In the genomic region with DNA sequence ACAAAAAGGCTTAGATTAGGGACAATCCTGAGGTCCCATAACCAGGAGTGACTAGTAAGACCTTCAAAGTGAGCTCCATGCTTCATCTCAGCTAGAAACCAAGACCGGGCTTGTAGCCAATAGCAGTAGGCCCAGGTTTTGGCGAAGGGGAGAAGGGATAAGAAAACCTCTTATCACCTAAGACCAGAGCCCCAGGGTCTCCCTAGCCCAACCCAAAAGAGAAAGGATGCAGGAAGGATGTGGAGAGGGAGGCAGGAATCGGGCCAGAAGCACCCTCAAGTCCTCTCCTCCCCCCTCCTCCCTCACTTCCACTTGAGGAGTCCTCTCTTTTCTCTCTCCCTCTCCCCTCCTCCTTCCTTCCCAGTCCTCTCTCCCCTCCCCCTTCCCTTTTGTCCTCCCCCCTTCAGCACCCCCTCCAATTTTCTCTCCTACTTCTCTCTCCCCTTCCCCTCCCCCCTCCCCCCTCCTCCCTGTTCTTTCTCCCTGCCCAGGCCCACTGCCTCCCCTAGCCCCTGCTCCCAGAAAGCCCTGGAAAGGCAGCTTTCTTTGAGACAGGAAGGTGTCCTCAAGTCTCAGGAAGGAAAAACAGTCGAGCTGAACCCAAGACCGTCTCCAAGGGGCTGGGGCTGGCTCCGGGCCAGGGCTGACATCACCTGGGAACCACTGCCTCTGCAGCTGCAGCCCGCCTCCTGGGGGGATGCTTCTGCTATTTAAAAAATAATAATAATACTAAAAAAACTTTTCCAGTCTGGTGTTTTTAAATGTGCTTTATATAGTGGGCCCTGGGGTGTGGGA, we compare ENCODE assay signal across 9 mouse cellular contexts. TPM values are rescaled to one million over a fixed set of nuclear protein-coding genes. Genes with fewer than 3 reads are reported as not detected.
A peak's percentile ranks its signal among the peaks of the same experiment; 100 is the strongest.
DNase-seq lines count a peak whose midpoint lies in the region; ATAC-seq lines count a peak whose summit lies in the region.
"Had no signal": no experiment of that assay in that cellular context is flagged by ENCODE, and none has a peak within 500 bp of the region (broad histone marks: within the 10 kb centered on the region; RNA-seq: fewer than 3 reads in every experiment).

No protein-coding gene starts in this region.

- WGBS in forebrain, embryonic 12.5 days = 43% methylated on average over 7 of the region's 7 CpGs
- WGBS in forebrain, embryonic 14.5 days = 32% methylated on average over 7 of the region's 7 CpGs
- 49% methylated on average over 7 of the region's 7 CpGs for WGBS in kidney, embryonic 15.5 days

- no peak overlapping the region for H3K4me3 ChIP-seq in forebrain, embryonic 12.5 days (replicated peaks)
- no peak overlapping the region for H3K4me3 ChIP-seq in forebrain, embryonic 14.5 days (ENCODE audit: low read depth, low read length)
- H3K4me3 ChIP-seq in kidney, embryonic 15.5 days (replicated peaks) = no peak overlapping the region
- H3K4me3 ChIP-seq: midbrain, embryonic 12.5 days had no signal

- H3K36me3 ChIP-seq in forebrain, embryonic 12.5 days (replicated peaks) = no peaks in the 10 kb centered on the region
- H3K36me3 ChIP-seq in forebrain, embryonic 14.5 days (ENCODE audit: control insufficient read depth, insufficient read depth, low read length) = no peaks in the 10 kb centered on the region
- H3K36me3 ChIP-seq in kidney, embryonic 15.5 days = no peaks in the 10 kb centered on the region
- H3K36me3 ChIP-seq: midbrain, embryonic 12.5 days had no signal

- peak overlapping the region; percentile 8; the same call in 1 of the 2 replicates for H3K4me2 ChIP-seq in forebrain, embryonic 12.5 days
- no peak overlapping the region for H3K4me2 ChIP-seq in forebrain, embryonic 14.5 days (ENCODE audit: low read length)
- H3K4me2 ChIP-seq in kidney, embryonic 15.5 days = no peak overlapping the region
- H3K4me2 ChIP-seq: midbrain, embryonic 12.5 days had no signal

- no peak for DNase-seq in forebrain, embryonic 14.5 days (ENCODE audit: low spot score)
- peak; percentile 12 for DNase-seq in NIH3T3 (ENCODE audit: low read depth)
- DNase-seq in gastrocnemius, postnatal 4 days (ENCODE audit: low spot score in 2 of 2) = peak; percentile 75 to 80
- DNase-seq in urinary bladder, postnatal 10 days (ENCODE audit: low spot score) = no peak
- DNase-seq in spleen, postnatal 10 days (ENCODE audit: low spot score in 2 of 2) = no peak
- no peak for DNase-seq in frontal cortex, adult 2 months (ENCODE audit: extremely low spot score in 1 of 2, low spot score in 1 of 2)

- H3K27me3 ChIP-seq in forebrain, embryonic 12.5 days = no peaks in the 10 kb centered on the region; the same call in 1 of the 2 replicates
- no peaks in the 10 kb centered on the region for H3K27me3 ChIP-seq in forebrain, embryonic 14.5 days (replicated peaks; ENCODE audit: control insufficient read depth, insufficient read depth, low read length)
- H3K27me3 ChIP-seq in kidney, embryonic 15.5 days = no peaks in the 10 kb centered on the region
- H3K27me3 ChIP-seq: midbrain, embryonic 12.5 days had no signal

- peak overlapping the region; percentile 50; the same call in 1 of the 2 replicates for H3K27ac ChIP-seq in forebrain, embryonic 12.5 days
- no peak overlapping the region for H3K27ac ChIP-seq in forebrain, embryonic 14.5 days (ENCODE audit: low read depth, low read length)
- H3K27ac ChIP-seq in kidney, embryonic 15.5 days = peak overlapping the region; percentile 27; the same call in 1 of the 2 replicates
- H3K27ac ChIP-seq: midbrain, embryonic 12.5 days had no signal

- H3K9me3 ChIP-seq in forebrain, embryonic 12.5 days = 0 out of 2 replicates have a peak, but pooled peaks cover 2% of the 10 kb centered on the region
- no peaks in the 10 kb centered on the region for H3K9me3 ChIP-seq in forebrain, embryonic 14.5 days (replicated peaks; ENCODE audit: control insufficient read depth, low read length)
- H3K9me3 ChIP-seq in kidney, embryonic 15.5 days (replicated peaks) = no peaks in the 10 kb centered on the region
- H3K9me3 ChIP-seq: midbrain, embryonic 12.5 days had no signal

- peaks cover 6% of the 10 kb centered on the region for H3K4me1 ChIP-seq in forebrain, embryonic 12.5 days
- H3K4me1 ChIP-seq in forebrain, embryonic 14.5 days (ENCODE audit: control insufficient read depth, insufficient read depth, low read length) = no peaks in the 10 kb centered on the region; the same call in 1 of the 2 replicates
- peaks cover 10% of the 10 kb centered on the region for H3K4me1 ChIP-seq in kidney, embryonic 15.5 days

- ATAC-seq in forebrain, embryonic 12.5 days (ENCODE audit: low FRiP score) = peak; percentile 36; the same call in 1 of the 2 replicates
- ATAC-seq in forebrain, embryonic 14.5 days = no peak
- ATAC-seq in kidney, embryonic 15.5 days (replicated peaks; ENCODE audit: low FRiP score) = peak; percentile 36; the same call in 1 of the 2 replicates

- no peak overlapping the region for H3K9ac ChIP-seq in forebrain, embryonic 12.5 days
- H3K9ac ChIP-seq in forebrain, embryonic 14.5 days (ENCODE audit: low read length) = no peak overlapping the region
- H3K9ac ChIP-seq in kidney, embryonic 15.5 days = no peak overlapping the region
- H3K9ac ChIP-seq: midbrain, embryonic 12.5 days had no signal

RNA-seq across cellular contexts. Expression of a gene that starts 12.2 kb away (rescaled TPM):
- polyA plus RNA-seq in forebrain, embryonic 12.5 days (2016; fragmentation: Nextera tagmentation; extraction: Ambion mirVana) = 3.0 and 3.2 TPM in 2 replicates
- 1.1 and 1.7 TPM in 2 replicates for polyA plus RNA-seq in forebrain, embryonic 14.5 days (2014; fragmentation: Nextera tagmentation; extraction: Ambion mirVana)
- 10 to 100 TPM; 18.4 to 21.9 TPM for total RNA-seq in gastrocnemius, postnatal 4 days (2021)
- polyA plus RNA-seq in kidney, embryonic 15.5 days (2015; fragmentation: Nextera tagmentation; extraction: Ambion mirVana) = 13.5 TPM in 2 replicates
- 3.3 TPM in 2 replicates for polyA plus RNA-seq in frontal cortex, adult 2 months (2012; rRNA removed)

RNA-seq across cellular contexts. Expression of a gene that starts 50.3 kb away (rescaled TPM):
- 12.0 and 12.9 TPM in 2 replicates for polyA plus RNA-seq in forebrain, embryonic 12.5 days (2016; fragmentation: Nextera tagmentation; extraction: Ambion mirVana)
- polyA plus RNA-seq in forebrain, embryonic 14.5 days (2014; fragmentation: Nextera tagmentation; extraction: Ambion mirVana) = 11.8 and 12.0 TPM in 2 replicates
- total RNA-seq in gastrocnemius, postnatal 4 days (2021) = 10 to 100 TPM; 13.4 to 14.8 TPM
- polyA plus RNA-seq in kidney, embryonic 15.5 days (2015; fragmentation: Nextera tagmentation; extraction: Ambion mirVana) = 12.7 and 14.5 TPM in 2 replicates
- 91.2 and 95.2 TPM in 2 replicates for polyA plus RNA-seq in frontal cortex, adult 2 months (2012; rRNA removed)

Comparison
In these comparisons a context has a peak if more than half of its experiments do, and no peak if none do; other contexts are left out.
1. DNase-seq: peak in NIH3T3 (single experiment) and gastrocnemius, postnatal 4 days (2 of 2); none in forebrain, embryonic 14.5 days (single experiment), urinary bladder, postnatal 10 days (single experiment), spleen, postnatal 10 days (0 of 2) and frontal cortex, adult 2 months (0 of 2).